Mouse (Mus musculus): ENCODE measurements around the gene Gm14295. TPM values are rescaled to one million over a fixed set of nuclear protein-coding genes. Genes with fewer than 3 reads are reported as not detected.
"Not testable (repeated sequence)": the region's sequence is repeated elsewhere in the genome, so short reads cannot be mapped to it uniquely, and the experiment has no call there.

Gene Gm14295
- total RNA-seq (2018; cell fraction: chromatin; rRNA removed) = 10 to 100 TPM in 22 of 26 experiments, 1 to 10 TPM in 4; 7.6 to 52.5 (median 20.8) TPM
- total RNA-seq (2018; cell fraction: cytosol; rRNA removed) = 10 to 100 TPM in 20 of 26 experiments, 1 to 10 TPM in 6; 5.6 to 44.1 (median 14.5) TPM
- total RNA-seq (2018; cell fraction: nucleus; rRNA removed) = 10 to 100 TPM in 16 of 26 experiments, 1 to 10 TPM in 10; 3.3 to 57.9 (median 13.7) TPM
- polyA plus RNA-seq (2018) = 14.8 to 35.6 TPM (median 15.0 TPM) in 3 replicates

- no CpG with 5 or more reads among the region's 6 CpGs for WGBS (ENCODE audit: missing documents)
- not testable (repeated sequence) for H3K79me2 ChIP-seq (ENCODE audit: inconsistent target); H3K27ac ChIP-seq; H3K36me3 ChIP-seq (ENCODE audit: inconsistent target)
- H3K4me3 ChIP-seq (ENCODE audit: inconsistent target) = peak within 1 kb of the TSS; percentile 41
Observed at GRCm38 (mm10) chr2:176798312-176798711, at the start of gene Gm14295. Gm14295 (plus strand) TSS chr2:176798612.

GRCm38 (mm10) chr2:176798785-176799184 lies 373 bp downstream of the Gm14295 start:
- H3K4me3 ChIP-seq (ENCODE audit: inconsistent target) = peak overlapping the region; percentile 41
- not testable (repeated sequence) for H3K27ac ChIP-seq; H3K79me2 ChIP-seq (ENCODE audit: inconsistent target); H3K36me3 ChIP-seq (ENCODE audit: inconsistent target)
- WGBS (ENCODE audit: missing documents) = 26% methylated on average over 7 of the region's 15 CpGs

DNA sequence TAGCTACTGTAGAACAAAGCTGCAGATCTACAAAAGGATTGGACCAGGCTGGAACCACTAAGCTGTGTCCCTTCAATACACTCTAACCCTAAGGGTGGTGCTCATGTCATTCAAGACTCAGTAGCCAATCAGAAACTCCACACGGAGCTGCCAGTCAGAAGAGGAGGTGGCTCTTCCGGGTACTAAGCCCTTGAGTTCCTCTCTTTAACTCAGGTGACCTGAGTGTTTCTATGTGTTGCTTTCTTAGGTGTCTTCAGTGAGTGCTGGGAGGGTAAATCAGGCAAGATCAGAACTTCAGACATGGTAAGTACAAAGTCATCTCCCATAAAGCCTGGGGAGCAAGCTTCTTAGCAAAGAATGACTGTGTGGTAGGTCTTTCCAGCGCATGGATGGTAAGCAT lies 32.4 kb downstream of the Gm14295 start, which contains the start of gene Gm14408:
TSS of gene Gm14408 (plus strand) at position 301 of the 400 bp plus-strand sequence.
- H3K36me3 ChIP-seq (ENCODE audit: inconsistent target); H3K4me3 ChIP-seq (ENCODE audit: inconsistent target); H3K27ac ChIP-seq; H3K79me2 ChIP-seq (ENCODE audit: inconsistent target): not testable (repeated sequence)
- no CpG with 5 or more reads among the region's 3 CpGs for WGBS (ENCODE audit: missing documents)

Other genes with a start within 250 kb of the Gm14295 start
- gene Gm14308, start 162.3 kb upstream of the Gm14295 start, polyA plus RNA-seq (2018) = 4.0 to 17.7 TPM (median 5.4 TPM) in 3 replicates
- gene Zfp973, start 128.1 kb upstream of the Gm14295 start, polyA plus RNA-seq (2018) = 7.5 to 9.9 TPM (median 8.2 TPM) in 3 replicates
- 15.4 to 26.2 TPM (median 25.0 TPM) in 3 replicates for gene Gm14305, start 90.3 kb upstream of the Gm14295 start, polyA plus RNA-seq (2018)
- gene Gm14408, start 32.5 kb downstream of the Gm14295 start, polyA plus RNA-seq (2018) = not detected in 3 replicates
- gene Gm14296, start 129.2 kb downstream of the Gm14295 start, polyA plus RNA-seq (2018) = 3.7 to 19.9 TPM (median 5.8 TPM) in 3 replicates
- gene Gm14419, start 202.3 kb downstream of the Gm14295 start, polyA plus RNA-seq (2018) = 3.3 to 12.6 TPM (median 4.8 TPM) in 3 replicates

All from macrophage (primary cell).